Comparison of ENCODE assay signal across 25 mouse cellular contexts in genomic region chr16:35776737-35777136, GRCm38 (mm10). TPM values are rescaled to one million over a fixed set of nuclear protein-coding genes. Genes with fewer than 3 reads are reported as not detected.
DNase-seq lines count a peak whose midpoint lies in the region; ATAC-seq and TF ChIP-seq lines count a peak whose summit lies in the region.
"Had no signal": no experiment of that assay in that cellular context is flagged by ENCODE, and none has a peak within 500 bp of the region (broad histone marks: within the 10 kb centered on the region; RNA-seq: fewer than 3 reads in every experiment).

No protein-coding gene starts in this region.

- H3K4me2 ChIP-seq in heart, embryonic 14.5 days (ENCODE audit: low read length): peak overlapping the region; percentile 31
- no peak overlapping the region for H3K4me2 ChIP-seq in hindbrain, embryonic 14.5 days (replicated peaks)
- H3K4me2 ChIP-seq: hindbrain, embryonic 12.5 days; kidney, embryonic 15.5 days; midbrain, embryonic 13.5 days; neural tube, embryonic 12.5 days had no signal

- no peaks in the 10 kb centered on the region for H3K27me3 ChIP-seq in E14TG2a.4 (ENCODE audit: insufficient read depth, low read length)
- no peaks in the 10 kb centered on the region for H3K27me3 ChIP-seq in heart, embryonic 14.5 days (ENCODE audit: control insufficient read depth, insufficient read depth, low read length)
- H3K27me3 ChIP-seq in hindbrain, embryonic 14.5 days (ENCODE audit: control insufficient read depth, insufficient read depth, low read length): no peaks in the 10 kb centered on the region
- H3K27me3 ChIP-seq: hindbrain, embryonic 12.5 days; kidney, embryonic 15.5 days; midbrain, embryonic 13.5 days; neural tube, embryonic 12.5 days; Patski had no signal

- H3K36me3 ChIP-seq in E14TG2a.4 (ENCODE audit: insufficient read depth, low read length): peaks cover 75% of the 10 kb centered on the region
- no peaks in the 10 kb centered on the region for H3K36me3 ChIP-seq in heart, embryonic 14.5 days (ENCODE audit: control insufficient read depth, insufficient read depth, low read length)
- no peaks in the 10 kb centered on the region for H3K36me3 ChIP-seq in hindbrain, embryonic 14.5 days (replicated peaks; ENCODE audit: control insufficient read depth, insufficient read depth)
- H3K36me3 ChIP-seq: hindbrain, embryonic 12.5 days; kidney, embryonic 15.5 days; midbrain, embryonic 13.5 days; neural tube, embryonic 12.5 days had no signal

- 0 out of 2 replicates have a peak overlapping the region, but pooled peaks have one; percentile 1 for H3K4me3 ChIP-seq in E14TG2a.4 (replicated peaks; ENCODE audit: low read length)
- no peak overlapping the region for H3K4me3 ChIP-seq in heart, embryonic 14.5 days (ENCODE audit: control insufficient read depth in 1 of 2, insufficient read depth in 1 of 2, low read depth in 1 of 2, low read length in 2 of 2)
- H3K4me3 ChIP-seq in hindbrain, embryonic 14.5 days (replicated peaks; ENCODE audit: low read length): no peak overlapping the region
- H3K4me3 ChIP-seq: gastrocnemius, adult 2 months; hindbrain, embryonic 12.5 days; kidney, embryonic 15.5 days; limb, embryonic 10.5 days; megakaryocyte, embryonic 14.5 days; midbrain, embryonic 13.5 days; neural tube, embryonic 12.5 days had no signal

- no peak for TF ChIP-seq CTCF in E14TG2a.4 (conservative IDR thresholded peaks at IDR 0.05; ENCODE audit: low read length)

- peaks cover 79% of the 10 kb centered on the region for H3K4me1 ChIP-seq in E14TG2a.4 (replicated peaks; ENCODE audit: low read depth, low read length)
- peaks cover 6% of the 10 kb centered on the region in 2 experiments for H3K4me1 ChIP-seq in heart, embryonic 14.5 days (ENCODE audit: control insufficient read depth in 2 of 2, insufficient read depth in 2 of 2, low read length in 2 of 2)
- no peaks in the 10 kb centered on the region for H3K4me1 ChIP-seq in hindbrain, embryonic 14.5 days (replicated peaks; ENCODE audit: control insufficient read depth, insufficient read depth, low read length)
- H3K4me1 ChIP-seq: kidney, embryonic 15.5 days; limb, embryonic 10.5 days; midbrain, embryonic 13.5 days; neural tube, embryonic 12.5 days had no signal

- H3K27ac ChIP-seq in heart, embryonic 14.5 days (replicated peaks in 1 of 2; ENCODE audit: control insufficient read depth in 1 of 2, insufficient read depth in 1 of 2, low read depth in 2 of 2, low read length in 2 of 2): no peak overlapping the region; a peak in 1 of 4 replicates
- no peak overlapping the region for H3K27ac ChIP-seq in hindbrain, embryonic 14.5 days
- H3K27ac ChIP-seq: gastrocnemius, adult 2 months; hindbrain, embryonic 12.5 days; kidney, embryonic 15.5 days; limb, embryonic 10.5 days; midbrain, embryonic 13.5 days; neural tube, embryonic 12.5 days had no signal

- 38% methylated on average over 7 of the region's 7 CpGs for WGBS in heart, embryonic 14.5 days
- 95% methylated on average over 7 of the region's 7 CpGs for WGBS in hindbrain, embryonic 14.5 days

- ATAC-seq in heart, embryonic 14.5 days (ENCODE audit: insufficient number of reproducible peaks, insufficient read depth, low FRiP score, low read depth): peak; percentile 54; the same call in 1 of the 2 replicates
- peak; percentile 89 for ATAC-seq in megakaryocyte, adult 5-6 weeks (ENCODE audit: poor library complexity, severe bottlenecking)
- no peak for ATAC-seq in hindbrain, embryonic 14.5 days (ENCODE audit: low FRiP score)
- ATAC-seq: CD4-positive, CD25-positive, alpha-beta regulatory T cell, adult 4 months; lung, postnatal 0 days; midbrain, embryonic 13.5 days; Patski had no signal

- intact Hi-C loops in heart, postnatal 25 days (cut with DNase I): no loop called here
- intact Hi-C loops in left cerebral cortex, postnatal 36 days (cut with DNase I): no loop called here

- 0 out of 2 replicates have a peak overlapping the region, but pooled peaks have one; percentile 2 for H3K9ac ChIP-seq in heart, embryonic 14.5 days (ENCODE audit: low read length)
- no peak overlapping the region for H3K9ac ChIP-seq in hindbrain, embryonic 14.5 days
- H3K9ac ChIP-seq: hindbrain, embryonic 12.5 days; kidney, embryonic 15.5 days; midbrain, embryonic 13.5 days; neural tube, embryonic 12.5 days had no signal

- peaks cover 3% of the 10 kb centered on the region; the same call in 1 of the 2 replicates for H3K9me3 ChIP-seq in E14TG2a.4 (ENCODE audit: low read length)
- H3K9me3 ChIP-seq in heart, embryonic 14.5 days (ENCODE audit: control insufficient read depth, low read length): no peaks in the 10 kb centered on the region
- H3K9me3 ChIP-seq in hindbrain, embryonic 14.5 days (ENCODE audit: control insufficient read depth, low read length): no peaks in the 10 kb centered on the region
- H3K9me3 ChIP-seq: G1E; hindbrain, embryonic 12.5 days; kidney, embryonic 15.5 days; limb, embryonic 10.5 days; megakaryocyte, embryonic 14.5 days; midbrain, embryonic 13.5 days; neural tube, embryonic 12.5 days had no signal

- DNase-seq in heart, adult 18-20 months: peak; percentile 56 to 57
- DNase-seq in heart, postnatal 25 days (ENCODE audit: low spot score): no peak
- no peak for DNase-seq in left cerebral cortex, postnatal 36 days (ENCODE audit: low spot score in 2 of 2)
- DNase-seq in left cerebral cortex, adult 9 months (ENCODE audit: low spot score in 2 of 2): no peak
- no peak for DNase-seq in hindbrain, embryonic 14.5 days (ENCODE audit: low spot score)
- DNase-seq: cerebellum, adult 11 months; cerebellum, postnatal 10 days; gastrocnemius, adult 2 months; kidney, adult 11 months; layer of hippocampus, adult 9-11 months; liver; thymus, postnatal 25 days had no signal

RNA-seq across cellular contexts. Expression of gene Hspbap1, which starts 6.6 kb away (rescaled TPM):
- 1 to 10 TPM; 2.4 to 3.2 TPM for total RNA-seq in heart, adult 18-20 months (2021)
- 1 to 10 TPM; 3.0 to 3.1 TPM for total RNA-seq in heart, postnatal 25 days (2021)
- polyA plus RNA-seq in heart, embryonic 14.5 days (2014; fragmentation: Nextera tagmentation; extraction: Ambion mirVana): 6.4 and 8.8 TPM in 2 replicates
- 6.6 and 7.3 TPM in 2 replicates for total RNA-seq in megakaryocyte, adult 5-6 weeks (2015)
- total RNA-seq in megakaryocyte, adult 5-6 weeks (2017): 6.1 and 6.7 TPM in 2 replicates
- 1 to 10 TPM; 6.1 to 7.1 TPM for total RNA-seq in left cerebral cortex, postnatal 36 days (2021)
- polyA plus RNA-seq in hindbrain, embryonic 14.5 days (2014; fragmentation: Nextera tagmentation; extraction: Ambion mirVana): 15.1 and 17.3 TPM in 2 replicates

RNA-seq across cellular contexts. Expression of gene Dirc2, which starts 7.6 kb away (rescaled TPM):
- total RNA-seq in heart, adult 18-20 months (2021): 10 to 100 TPM; 56.4 to 59.9 TPM
- total RNA-seq in heart, postnatal 25 days (2021): 10 to 100 TPM; 54.2 to 63.4 TPM
- 15.7 and 20.1 TPM in 2 replicates for polyA plus RNA-seq in heart, embryonic 14.5 days (2014; fragmentation: Nextera tagmentation; extraction: Ambion mirVana)
- 17.8 and 23.2 TPM in 2 replicates for total RNA-seq in megakaryocyte, adult 5-6 weeks (2015)
- total RNA-seq in megakaryocyte, adult 5-6 weeks (2017): 13.0 and 14.1 TPM in 2 replicates
- total RNA-seq in left cerebral cortex, postnatal 36 days (2021): 10 to 100 TPM; 64.1 to 74.7 TPM
- polyA plus RNA-seq in hindbrain, embryonic 14.5 days (2014; fragmentation: Nextera tagmentation; extraction: Ambion mirVana): 44.9 and 56.2 TPM in 2 replicates

Comparison
In these comparisons a context has a peak if more than half of its experiments do, and no peak if none do; other contexts are left out.
1. DNase-seq: peak in heart, adult 18-20 months (2 of 2); none in heart, postnatal 25 days (single experiment), left cerebral cortex, postnatal 36 days (0 of 2), left cerebral cortex, adult 9 months (0 of 2) and hindbrain, embryonic 14.5 days (single experiment).